Mouse (Mus musculus): Measurements from ENCODE around the gene Olfr1389. TPM values are rescaled to one million over a fixed set of nuclear protein-coding genes. Genes with fewer than 3 reads are reported as not detected.
"Not testable (repeated sequence)": the region's sequence is repeated elsewhere in the genome, so short reads cannot be mapped to it uniquely, and the experiment has no call there.

The Olfr1389 gene
- polyA plus RNA-seq (2015; fragmentation: Nextera tagmentation; extraction: Ambion mirVana), result not detected in 2 replicates

GRCm38 (mm10) chr11:49422767-49423166 is at the start of gene Olfr1389:
TSS of gene Olfr1389 (plus strand) at chr11:49423067.
- no peak within 1 kb of the TSS for H3K27ac ChIP-seq (replicated peaks)
- no peak for ATAC-seq (replicated peaks)
- H3K4me2 ChIP-seq (replicated peaks), result no peak within 1 kb of the TSS
- H3K36me3 ChIP-seq, result no peaks in the 10 kb centered on the region
- no peaks in the 10 kb centered on the region for H3K4me1 ChIP-seq
- no peaks in the 10 kb centered on the region for H3K27me3 ChIP-seq
- 89% methylated on average over 2 of the region's 2 CpGs for WGBS
- no peak within 1 kb of the TSS for H3K4me3 ChIP-seq
- no peak within 1 kb of the TSS for H3K9ac ChIP-seq (replicated peaks)
- no peaks in the 10 kb centered on the region for H3K9me3 ChIP-seq

- Histone ChIP-seq H3K27ac (replicated peaks) (no peak overlapping the region), H3K27me3 (no peaks in the 10 kb centered on the region), H3K4me3 (no peak overlapping the region), H3K9ac (replicated peaks) (no peak overlapping the region), H3K4me1 (no peaks in the 10 kb centered on the region), H3K9me3 (no peaks in the 10 kb centered on the region; the same call in 1 of the 2 replicates), H3K36me3 (no peaks in the 10 kb centered on the region), H3K4me2 (replicated peaks) (no peak overlapping the region)
- ATAC-seq (replicated peaks), result no peak
Measured at GRCm38 (mm10) chr11:49383133-49383532, 39.7 kb upstream of the Olfr1389 start.

GRCm38 (mm10) chr11:49386118-49386517 is 36.7 kb upstream of the Olfr1389 start:
- 95% methylated on average over 7 of the region's 7 CpGs for WGBS
- H3K4me3 ChIP-seq; H3K4me1 ChIP-seq; ATAC-seq (replicated peaks); H3K4me2 ChIP-seq (replicated peaks); H3K27me3 ChIP-seq; H3K9me3 ChIP-seq; H3K27ac ChIP-seq (replicated peaks); H3K36me3 ChIP-seq; H3K9ac ChIP-seq (replicated peaks): not testable (repeated sequence)

- WGBS, result 67% methylated on average over 1 of the region's 1 CpGs
- ATAC-seq (replicated peaks); H3K9ac ChIP-seq (replicated peaks); H3K27ac ChIP-seq (replicated peaks); H3K36me3 ChIP-seq; H3K4me3 ChIP-seq; H3K9me3 ChIP-seq; H3K4me1 ChIP-seq; H3K27me3 ChIP-seq; H3K4me2 ChIP-seq (replicated peaks): not testable (repeated sequence)
Measured at GRCm38 (mm10) chr11:49392707-49393106, 30.2 kb upstream of the Olfr1389 start.

GRCm38 (mm10) chr11:49406784-49407183 is 16.1 kb upstream of the Olfr1389 start:
- Histone ChIP-seq H3K36me3 (no peaks in the 10 kb centered on the region), H3K9ac (replicated peaks) (no peak overlapping the region), H3K27ac (replicated peaks) (no peak overlapping the region), H3K4me3 (no peak overlapping the region), H3K4me1 (no peaks in the 10 kb centered on the region), H3K4me2 (replicated peaks) (no peak overlapping the region), H3K27me3 (no peaks in the 10 kb centered on the region), H3K9me3 (no peaks in the 10 kb centered on the region)
- WGBS, result 74% methylated on average over 3 of the region's 3 CpGs
- ATAC-seq (replicated peaks), result no peak

GRCm38 (mm10) chr11:49410540-49410939 is 12.3 kb upstream of the Olfr1389 start:
- Histone ChIP-seq H3K4me1 (no peaks in the 10 kb centered on the region), H3K9me3 (no peaks in the 10 kb centered on the region), H3K36me3 (no peaks in the 10 kb centered on the region), H3K27ac (replicated peaks) (no peak overlapping the region), H3K4me3 (no peak overlapping the region), H3K27me3 (no peaks in the 10 kb centered on the region), H3K9ac (replicated peaks) (no peak overlapping the region), H3K4me2 (replicated peaks) (no peak overlapping the region)
- no peak for ATAC-seq (replicated peaks)
- 34% methylated on average over 1 of the region's 1 CpGs for WGBS

GRCm38 (mm10) chr11:49425257-49425927 is 2.5 kb downstream of the Olfr1389 start:
- Histone ChIP-seq H3K9ac (replicated peaks) (no peak overlapping the region), H3K27me3 (no peaks in the 10 kb centered on the region), H3K9me3 (no peaks in the 10 kb centered on the region), H3K36me3 (no peaks in the 10 kb centered on the region), H3K4me1 (no peaks in the 10 kb centered on the region), H3K27ac (replicated peaks) (no peak overlapping the region), H3K4me2 (replicated peaks) (no peak overlapping the region), H3K4me3 (no peak overlapping the region)
- no peak for ATAC-seq (replicated peaks)
- WGBS, result 79% methylated on average over 1 of the region's 1 CpGs

- no peak for ATAC-seq (replicated peaks)
- Histone ChIP-seq H3K9me3 (no peaks in the 10 kb centered on the region), H3K4me2 (replicated peaks) (no peak overlapping the region), H3K27me3 (no peaks in the 10 kb centered on the region), H3K4me1 (no peaks in the 10 kb centered on the region), H3K4me3 (no peak overlapping the region), H3K27ac (replicated peaks) (no peak overlapping the region), H3K36me3 (no peaks in the 10 kb centered on the region), H3K9ac (replicated peaks) (no peak overlapping the region)
- 77% methylated on average over 2 of the region's 2 CpGs for WGBS
Measured at GRCm38 (mm10) chr11:49429641-49430040, 6.8 kb downstream of the Olfr1389 start.

GRCm38 (mm10) chr11:49436411-49436810 is 13.5 kb downstream of the Olfr1389 start, which contains the start of gene Olfr1388:
TSS of gene Olfr1388 (plus strand) at chr11:49436624.
- no peaks in the 10 kb centered on the region for H3K9me3 ChIP-seq
- 49% methylated on average over 3 of the region's 3 CpGs for WGBS
- H3K27me3 ChIP-seq, result no peaks in the 10 kb centered on the region
- H3K27ac ChIP-seq (replicated peaks), result no peak within 1 kb of the TSS
- ATAC-seq (replicated peaks), result no peak
- H3K4me1 ChIP-seq, result no peaks in the 10 kb centered on the region
- no peaks in the 10 kb centered on the region for H3K36me3 ChIP-seq
- no peak within 1 kb of the TSS for H3K9ac ChIP-seq (replicated peaks)
- no peak within 1 kb of the TSS for H3K4me3 ChIP-seq
- no peak within 1 kb of the TSS for H3K4me2 ChIP-seq (replicated peaks)

- no peaks in the 10 kb centered on the region for H3K4me1 ChIP-seq
- no peak within 1 kb of the TSS for H3K4me2 ChIP-seq (replicated peaks)
- H3K27ac ChIP-seq (replicated peaks), result no peak within 1 kb of the TSS
- no peak within 1 kb of the TSS for H3K9ac ChIP-seq (replicated peaks)
- no peaks in the 10 kb centered on the region for H3K36me3 ChIP-seq
- 85% methylated on average over 1 of the region's 1 CpGs for WGBS
- H3K4me3 ChIP-seq, result no peak within 1 kb of the TSS
- H3K27me3 ChIP-seq, result no peaks in the 10 kb centered on the region
- ATAC-seq (replicated peaks), result no peak
- H3K9me3 ChIP-seq, result no peaks in the 10 kb centered on the region
Measured at GRCm38 (mm10) chr11:49455043-49455442, 32.2 kb downstream of the Olfr1389 start, which contains the start of gene Olfr1387. TSS of gene Olfr1387 (plus strand) at chr11:49455343.

- not testable (repeated sequence) for H3K36me3 ChIP-seq; H3K9me3 ChIP-seq; H3K9ac ChIP-seq (replicated peaks); H3K27me3 ChIP-seq; H3K27ac ChIP-seq (replicated peaks); H3K4me2 ChIP-seq (replicated peaks); ATAC-seq (replicated peaks); H3K4me3 ChIP-seq; H3K4me1 ChIP-seq
- 84% methylated on average over 3 of the region's 3 CpGs for WGBS
Measured at GRCm38 (mm10) chr11:49464746-49465145, 41.9 kb downstream of the Olfr1389 start, which contains the start of gene Olfr1386. TSS of gene Olfr1386 (plus strand) at chr11:49465046.

All from forebrain, embryonic 15.5 days (tissue).